Mouse (Mus musculus): ENCODE results near the gene Cstf3.

GRCm38 (mm10) chr2:104710670-104711370, 120.5 kb downstream of the Cstf3 start:
- TF ChIP-seq CTCF (IDR thresholded peaks at IDR 0.05; ENCODE audit: low read depth, low read length) (no peak), POLR2A (IDR thresholded peaks at IDR 0.05; ENCODE audit: borderline replicate concordance, low read depth, low read length) (no peak)
